In genomic region chr17:10519506-10520155, GRCm38 (mm10) we compare ENCODE assay signal across 13 mouse cellular contexts.
DNase-seq lines count a peak whose midpoint lies in the region; ATAC-seq and TF ChIP-seq lines count a peak whose summit lies in the region.
"Had no signal": no experiment of that assay in that cellular context is flagged by ENCODE, and none has a peak within 500 bp of the region (broad histone marks: within the 10 kb centered on the region; RNA-seq: fewer than 3 reads in every experiment).

No protein-coding gene starts in this region.

- H3K9ac ChIP-seq in kidney, embryonic 15.5 days: no peak overlapping the region
- H3K9ac ChIP-seq in embryonic facial prominence, embryonic 14.5 days (ENCODE audit: low read depth, low read length): no peak overlapping the region
- H3K9ac ChIP-seq in forebrain, postnatal 0 days: no peak overlapping the region; the same call in 1 of the 2 replicates
- H3K9ac ChIP-seq in midbrain, embryonic 14.5 days (replicated peaks; ENCODE audit: low read length): no peak overlapping the region

- ATAC-seq in kidney, embryonic 15.5 days (replicated peaks; ENCODE audit: low FRiP score): no peak
- no peak for ATAC-seq in embryonic facial prominence, embryonic 14.5 days (ENCODE audit: low read depth)
- ATAC-seq in forebrain, postnatal 0 days: no peak
- no peak for ATAC-seq in midbrain, embryonic 14.5 days (ENCODE audit: low FRiP score, low TSS enrichment)
- ATAC-seq: intestine, embryonic 16.5 days had no signal

- 43% methylated on average over 11 of the region's 11 CpGs for WGBS in kidney, embryonic 15.5 days
- WGBS in embryonic facial prominence, embryonic 14.5 days: 27% methylated on average over 11 of the region's 11 CpGs
- WGBS in forebrain, postnatal 0 days: 8% methylated on average over 11 of the region's 11 CpGs
- WGBS in midbrain, embryonic 14.5 days: 18% methylated on average over 11 of the region's 11 CpGs

- no peaks in the 10 kb centered on the region for H3K9me3 ChIP-seq in kidney, embryonic 15.5 days (replicated peaks)
- H3K9me3 ChIP-seq in embryonic facial prominence, embryonic 14.5 days (ENCODE audit: control insufficient read depth, low read length): no peaks in the 10 kb centered on the region
- H3K9me3 ChIP-seq in forebrain, postnatal 0 days (ENCODE audit: low read length): no peaks in the 10 kb centered on the region
- no peaks in the 10 kb centered on the region for H3K9me3 ChIP-seq in midbrain, embryonic 14.5 days (ENCODE audit: control insufficient read depth, low read length)

- DNase-seq in kidney, postnatal 36 days: no peak
- DNase-seq in embryonic facial prominence, embryonic 14.5 days (ENCODE audit: low spot score): no peak
- peak; percentile 48 for DNase-seq in forebrain, postnatal 0 days
- peak; percentile 47 for DNase-seq in midbrain, embryonic 14.5 days
- DNase-seq in thymus, postnatal 14 days: no peak
- no peak for DNase-seq in cerebellum, adult 9-11 months
- DNase-seq: gastrocnemius, postnatal 10 days; lung, postnatal 10 days; right cerebral cortex, postnatal 14 days had no signal

- H3K27ac ChIP-seq in kidney, embryonic 15.5 days: 0 out of 2 replicates have a peak overlapping the region, but pooled peaks have one; percentile 37
- no peak overlapping the region for H3K27ac ChIP-seq in embryonic facial prominence, embryonic 14.5 days (replicated peaks; ENCODE audit: low read depth, low read length)
- no peak overlapping the region for H3K27ac ChIP-seq in forebrain, postnatal 0 days (ENCODE audit: low read depth, low read length)
- 0 out of 2 replicates have a peak overlapping the region, but pooled peaks have one; percentile 22 for H3K27ac ChIP-seq in midbrain, embryonic 14.5 days (replicated peaks; ENCODE audit: low read depth, low read length)

- H3K4me1 ChIP-seq in kidney, embryonic 15.5 days: peaks cover 18% of the 10 kb centered on the region
- peaks cover 8% of the 10 kb centered on the region; the same call in 1 of the 2 replicates for H3K4me1 ChIP-seq in embryonic facial prominence, embryonic 14.5 days (ENCODE audit: control insufficient read depth, insufficient read depth, low read length)
- 0 out of 2 replicates have a peak, but pooled peaks cover 5% of the 10 kb centered on the region for H3K4me1 ChIP-seq in forebrain, postnatal 0 days (ENCODE audit: insufficient read depth)
- H3K4me1 ChIP-seq in midbrain, embryonic 14.5 days (ENCODE audit: control insufficient read depth, insufficient read depth, low read length): peaks cover 10% of the 10 kb centered on the region; the same call in 1 of the 2 replicates

- H3K36me3 ChIP-seq in kidney, embryonic 15.5 days: no peaks in the 10 kb centered on the region
- H3K36me3 ChIP-seq in embryonic facial prominence, embryonic 14.5 days (ENCODE audit: control insufficient read depth, insufficient read depth, low read length): no peaks in the 10 kb centered on the region
- no peaks in the 10 kb centered on the region for H3K36me3 ChIP-seq in forebrain, postnatal 0 days (ENCODE audit: insufficient read depth)
- no peaks in the 10 kb centered on the region for H3K36me3 ChIP-seq in midbrain, embryonic 14.5 days (ENCODE audit: control insufficient read depth, insufficient read depth, low read length)

- no peak overlapping the region for H3K4me3 ChIP-seq in kidney, embryonic 15.5 days (replicated peaks)
- no peak overlapping the region for H3K4me3 ChIP-seq in embryonic facial prominence, embryonic 14.5 days (ENCODE audit: low read depth, low read length)
- no peak overlapping the region for H3K4me3 ChIP-seq in forebrain, postnatal 0 days (ENCODE audit: low read depth, low read length)
- 0 out of 2 replicates have a peak overlapping the region, but pooled peaks have one; percentile 1 for H3K4me3 ChIP-seq in midbrain, embryonic 14.5 days (replicated peaks; ENCODE audit: low read depth, low read length)
- H3K4me3 ChIP-seq: myocyte had no signal

- H3K4me2 ChIP-seq in kidney, embryonic 15.5 days: peak overlapping the region; percentile 28; the same call in 1 of the 2 replicates
- H3K4me2 ChIP-seq in embryonic facial prominence, embryonic 14.5 days (ENCODE audit: low read depth, low read length): peak overlapping the region; percentile 35
- H3K4me2 ChIP-seq in forebrain, postnatal 0 days (ENCODE audit: low read depth): 0 out of 2 replicates have a peak overlapping the region, but pooled peaks have one; percentile 1
- peak overlapping the region; percentile 23 for H3K4me2 ChIP-seq in midbrain, embryonic 14.5 days (ENCODE audit: low read length)

- H3K27me3 ChIP-seq in kidney, embryonic 15.5 days: no peaks in the 10 kb centered on the region
- no peaks in the 10 kb centered on the region for H3K27me3 ChIP-seq in embryonic facial prominence, embryonic 14.5 days (replicated peaks; ENCODE audit: control insufficient read depth, insufficient read depth, low read length)
- no peaks in the 10 kb centered on the region for H3K27me3 ChIP-seq in forebrain, postnatal 0 days (ENCODE audit: insufficient read depth, low read length)
- no peaks in the 10 kb centered on the region for H3K27me3 ChIP-seq in midbrain, embryonic 14.5 days (ENCODE audit: control insufficient read depth, insufficient read depth, low read length)
- H3K27me3 ChIP-seq: CH12.LX had no signal

- TF ChIP-seq CTCF in forebrain, postnatal 0 days (IDR thresholded peaks at IDR 0.05; ENCODE audit: low read depth): no peak

Comparison
In these comparisons a context has a peak if more than half of its experiments do, and no peak if none do; other contexts are left out.
1. H3K27ac ChIP-seq: peak in kidney, embryonic 15.5 days (single experiment) and midbrain, embryonic 14.5 days (single experiment); none in embryonic facial prominence, embryonic 14.5 days (single experiment) and forebrain, postnatal 0 days (single experiment).
2. DNase-seq: peak in forebrain, postnatal 0 days (single experiment) and midbrain, embryonic 14.5 days (single experiment); none in kidney, postnatal 36 days (0 of 2), embryonic facial prominence, embryonic 14.5 days (single experiment), thymus, postnatal 14 days (single experiment) and cerebellum, adult 9-11 months (single experiment).
3. Peak in every context shown above with its lines, with median percentiles within 50 percentile points of each other: H3K4me2 ChIP-seq.